Mouse (Mus musculus): ENCODE data around the gene Gm11541. TPM values are rescaled to one million over a fixed set of nuclear protein-coding genes. Genes with fewer than 3 reads are reported as not detected.
"Not testable (repeated sequence)": the region's sequence is repeated elsewhere in the genome, so short reads cannot be mapped to it uniquely, and the experiment has no call there.

Gm11541 gene
- polyA plus RNA-seq, 1 experiment from 2014 or later: not detected

GRCm38 (mm10) chr11:94653663-94654436, 50.4 kb downstream of the Gm11541 start, which contains the start of the genes Mrpl27 and Eme1:
TSS of gene Mrpl27 (plus strand) at chr11:94653767.
TSS of gene Eme1 (minus strand) at chr11:94653964.
- peaks cover 19% of the 10 kb centered on the region for H3K4me1 ChIP-seq (replicated peaks)
- peak within 1 kb of the TSS; percentile 74 for H3K4me2 ChIP-seq (replicated peaks)
- H3K27ac ChIP-seq: peak within 1 kb of the TSS; percentile 93
- no peaks in the 10 kb centered on the region for H3K9me3 ChIP-seq
- ATAC-seq: peak; percentile 92
- H3K9ac ChIP-seq (replicated peaks): peak within 1 kb of the TSS; percentile 71
- 1% methylated on average over 32 of the region's 32 CpGs for WGBS
- peaks cover 36% of the 10 kb centered on the region for H3K36me3 ChIP-seq
- no peaks in the 10 kb centered on the region for H3K27me3 ChIP-seq
- peak within 1 kb of the TSS; percentile 64 for H3K4me3 ChIP-seq (replicated peaks)

- H3K27me3 ChIP-seq: no peaks in the 10 kb centered on the region
- H3K27ac ChIP-seq: no peak overlapping the region
- peaks cover 31% of the 10 kb centered on the region for H3K36me3 ChIP-seq
- H3K9me3 ChIP-seq: no peaks in the 10 kb centered on the region
- H3K4me1 ChIP-seq (replicated peaks): peaks cover 19% of the 10 kb centered on the region
- peak overlapping the region; percentile 74 for H3K4me2 ChIP-seq (replicated peaks)
- H3K4me3 ChIP-seq (replicated peaks): peak overlapping the region; percentile 64
- WGBS: 51% methylated on average over 8 of the region's 8 CpGs
- H3K9ac ChIP-seq (replicated peaks): 0 out of 2 replicates have a peak overlapping the region, but pooled peaks have one; percentile 71
- no peak for ATAC-seq
Observed at GRCm38 (mm10) chr11:94652973-94653372, 51.3 kb downstream of the Gm11541 start.

GRCm38 (mm10) chr11:94651241-94651640, 53.1 kb downstream of the Gm11541 start:
- H3K27ac ChIP-seq; H3K4me3 ChIP-seq (replicated peaks); H3K27me3 ChIP-seq; ATAC-seq; H3K9ac ChIP-seq (replicated peaks); H3K4me2 ChIP-seq (replicated peaks); H3K9me3 ChIP-seq: not testable (repeated sequence)
- H3K36me3 ChIP-seq: peaks cover 35% of the 10 kb centered on the region
- WGBS: 95% methylated on average over 5 of the region's 7 CpGs
- H3K4me1 ChIP-seq (replicated peaks): peaks cover 19% of the 10 kb centered on the region

GRCm38 (mm10) chr11:94646457-94646856, 57.8 kb downstream of the Gm11541 start:
- Histone ChIP-seq H3K27ac (no peak overlapping the region), H3K9me3 (no peaks in the 10 kb centered on the region), H3K36me3 (peaks cover 82% of the 10 kb centered on the region), H3K27me3 (no peaks in the 10 kb centered on the region), H3K4me1 (replicated peaks) (no peaks in the 10 kb centered on the region), H3K4me2 (replicated peaks) (no peak overlapping the region), H3K4me3 (replicated peaks) (no peak overlapping the region), H3K9ac (replicated peaks) (no peak overlapping the region)
- no peak for ATAC-seq
- 95% methylated on average over 4 of the region's 4 CpGs for WGBS

Other genes with a start within 250 kb of the Gm11541 start
- 10.5 and 12.4 TPM in 2 replicates for gene Cacna1g, start 230.3 kb downstream of the Gm11541 start, polyA plus RNA-seq (2015; fragmentation: Nextera tagmentation; extraction: Ambion mirVana)
- 0.10 TPM in 1 of 2 replicates, not detected in the other for gene Spata20, start 218.3 kb downstream of the Gm11541 start, polyA plus RNA-seq (2015; fragmentation: Nextera tagmentation; extraction: Ambion mirVana)
- 0.19 and 0.46 TPM in 2 replicates for gene Epn3, start 204.5 kb downstream of the Gm11541 start, polyA plus RNA-seq (2015; fragmentation: Nextera tagmentation; extraction: Ambion mirVana)
- 2.4 and 3.6 TPM in 2 replicates for gene Mycbpap, start 182.8 kb downstream of the Gm11541 start, polyA plus RNA-seq (2015; fragmentation: Nextera tagmentation; extraction: Ambion mirVana)
- 4.4 and 5.5 TPM in 2 replicates for gene Rsad1, start 155.2 kb downstream of the Gm11541 start, polyA plus RNA-seq (2015; fragmentation: Nextera tagmentation; extraction: Ambion mirVana)
- gene Chad, start 139.5 kb downstream of the Gm11541 start, polyA plus RNA-seq (2015; fragmentation: Nextera tagmentation; extraction: Ambion mirVana): 0.12 TPM in 1 of 2 replicates, not detected in the other
- gene Acsf2, start 102.6 kb downstream of the Gm11541 start, polyA plus RNA-seq (2015; fragmentation: Nextera tagmentation; extraction: Ambion mirVana): 1.7 TPM in 2 replicates
- gene Lrrc59, start 74.7 kb downstream of the Gm11541 start, polyA plus RNA-seq (2015; fragmentation: Nextera tagmentation; extraction: Ambion mirVana): 167 and 168 TPM in 2 replicates
- 139 and 150 TPM in 2 replicates for gene Mrpl27, start 50.7 kb downstream of the Gm11541 start, polyA plus RNA-seq (2015; fragmentation: Nextera tagmentation; extraction: Ambion mirVana)
- 11.6 and 13.6 TPM in 2 replicates for gene Eme1, start 50.5 kb downstream of the Gm11541 start, polyA plus RNA-seq (2015; fragmentation: Nextera tagmentation; extraction: Ambion mirVana)
- gene Xylt2, start 27.0 kb downstream of the Gm11541 start, polyA plus RNA-seq (2015; fragmentation: Nextera tagmentation; extraction: Ambion mirVana): 8.3 and 11.3 TPM in 2 replicates
- 0.22 TPM in 2 replicates for gene Cdc34b, start 37.3 kb upstream of the Gm11541 start, polyA plus RNA-seq (2015; fragmentation: Nextera tagmentation; extraction: Ambion mirVana)
- not detected in 2 replicates for gene Tmem92, start 78.2 kb upstream of the Gm11541 start, polyA plus RNA-seq (2015; fragmentation: Nextera tagmentation; extraction: Ambion mirVana)
- gene Col1a1, start 231.7 kb upstream of the Gm11541 start, polyA plus RNA-seq (2015; fragmentation: Nextera tagmentation; extraction: Ambion mirVana): 51.5 and 68.9 TPM in 2 replicates

Measured in midbrain, embryonic 13.5 days (tissue).